Mouse (Mus musculus): ENCODE data around the gene Surf2.
A peak's percentile ranks its signal among the peaks of the same experiment; 100 is the strongest.

Surf2 gene

GRCm38 (mm10) chr2:26914148-26914941 is 1.8 kb upstream of the Surf2 start:
- DNase-seq (ENCODE audit: low spot score in 2 of 2), result no peak

GRCm38 (mm10) chr2:26916738-26917137 is 571 bp downstream of the Surf2 start:
- DNase-seq (ENCODE audit: low spot score in 2 of 2), result no peak

- DNase-seq (ENCODE audit: low spot score in 2 of 2), result no peak
Measured at GRCm38 (mm10) chr2:26919684-26920083, 3.5 kb downstream of the Surf2 start.

- DNase-seq (ENCODE audit: low spot score in 2 of 2), result no peak
Measured at GRCm38 (mm10) chr2:26920190-26920855, 4.2 kb downstream of the Surf2 start.

GRCm38 (mm10) chr2:26921784-26922183 is 5.6 kb downstream of the Surf2 start:
- DNase-seq (ENCODE audit: low spot score in 2 of 2), result no peak

GRCm38 (mm10) chr2:26927745-26928476 is 11.7 kb downstream of the Surf2 start:
- no peak for DNase-seq (ENCODE audit: low spot score in 2 of 2)

- DNase-seq (ENCODE audit: low spot score in 2 of 2), result peak in 1 of 2 experiments; percentile 58
Measured at GRCm38 (mm10) chr2:26930390-26930789, 14.2 kb downstream of the Surf2 start.

- no peak for DNase-seq (ENCODE audit: low spot score in 2 of 2)
Measured at GRCm38 (mm10) chr2:26932473-26933303, 16.5 kb downstream of the Surf2 start.

- DNase-seq (ENCODE audit: low spot score in 2 of 2), result peak; percentile 88 to 92
Measured at GRCm38 (mm10) chr2:26933304-26934055, 17.3 kb downstream of the Surf2 start, which contains the start of the genes Surf4 and Stkld1. Gene Surf4 (minus strand): TSS chr2:26933928. Gene Stkld1 (plus strand): TSS chr2:26934047.

- DNase-seq (ENCODE audit: low spot score in 2 of 2), result no peak
Measured at GRCm38 (mm10) chr2:26935286-26935685, 19.1 kb downstream of the Surf2 start.

GRCm38 (mm10) chr2:26936425-26936824 is 20.3 kb downstream of the Surf2 start:
- DNase-seq (ENCODE audit: low spot score in 2 of 2), result no peak

GRCm38 (mm10) chr2:26941539-26941938 is 25.4 kb downstream of the Surf2 start:
- no peak for DNase-seq (ENCODE audit: low spot score in 2 of 2)

GRCm38 (mm10) chr2:26943253-26943652 is 27.1 kb downstream of the Surf2 start:
- DNase-seq (ENCODE audit: low spot score in 2 of 2), result no peak

GRCm38 (mm10) chr2:26950411-26950810 is 34.2 kb downstream of the Surf2 start:
- DNase-seq (ENCODE audit: low spot score in 2 of 2), result no peak

GRCm38 (mm10) chr2:26951346-26951905 is 35.3 kb downstream of the Surf2 start:
- no peak for DNase-seq (ENCODE audit: low spot score in 2 of 2)

- no peak for DNase-seq (ENCODE audit: low spot score in 2 of 2)
Measured at GRCm38 (mm10) chr2:26952193-26952592, 36.0 kb downstream of the Surf2 start.

GRCm38 (mm10) chr2:26952866-26953265 is 36.7 kb downstream of the Surf2 start:
- DNase-seq (ENCODE audit: low spot score in 2 of 2), result no peak

GRCm38 (mm10) chr2:26954735-26955395 is 38.7 kb downstream of the Surf2 start:
- DNase-seq (ENCODE audit: low spot score in 2 of 2), result no peak

- DNase-seq (ENCODE audit: low spot score in 2 of 2), result no peak
Measured at GRCm38 (mm10) chr2:26956811-26957487, 40.8 kb downstream of the Surf2 start.

All from right cerebral cortex, postnatal 36 days (tissue).